Mouse (Mus musculus) ES-E14 (cell line): Measurements from ENCODE around the gene Vwa1.

Experiments used
- CHD2 ChIP-seq: IDR thresholded peaks from 2 replicates; pipeline ENCODE4 v1.6.1; 2014; ENCODE audit warnings: mild to moderate bottlenecking, low read depth, low read length, inconsistent platforms
- ZC3H11A ChIP-seq: IDR thresholded peaks from 2 replicates; pipeline ENCODE4 v1.6.1; 2012; ENCODE audit warnings: low read depth, mild to moderate bottlenecking, inconsistent platforms, low read length, borderline replicate concordance
- ZNF384 ChIP-seq: IDR thresholded peaks from 2 replicates; pipeline ENCODE4 v1.6.1; 2012; ENCODE audit warnings: low read depth, low read length, inconsistent platforms

- TF ChIP-seq ZC3H11A (no peak), ZNF384 (no peak), CHD2 (no peak)
Measured at GRCm38 (mm10) chr4:155745136-155745535, 29.4 kb downstream of the Vwa1 start.
